Mouse (Mus musculus) frontal cortex, adult 2 months (tissue): ENCODE measurements around the gene Immt. TPM values are rescaled to one million over a fixed set of nuclear protein-coding genes. Genes with fewer than 3 reads are reported as not detected.
A peak's percentile ranks its signal among the peaks of the same experiment; 100 is the strongest.

Source experiments
- DNase-seq, 2 experiments: peaks; one replicate each; pipeline ENCODE4 v3.0.0; 2022; ENCODE audit warnings: low spot score in 1 of 2; ENCODE audit errors: extremely low spot score in 1 of 2
- polyA plus RNA-seq: library from polyadenylated mRNA; depleted of rRNA; stranded (reverse); fragments of >200 nt; gene quantifications from 2 replicates; pipeline ENCODE4 v1.2.3, GENCODE M21; 2012; rRNA removed

Gene Immt
- 85.1 and 92.1 TPM in 2 replicates for polyA plus RNA-seq

- peak; percentile 94 to 97 for DNase-seq
Observed at GRCm38 (mm10) chr6:71830690-71831580, at the start of gene Immt. Gene Immt, plus strand, starts transcription at chr6:71831331.

- DNase-seq, result peak in 1 of 2 experiments; percentile 42
Observed at GRCm38 (mm10) chr6:71783165-71783564, 48.0 kb upstream of the Immt start.

DNA sequence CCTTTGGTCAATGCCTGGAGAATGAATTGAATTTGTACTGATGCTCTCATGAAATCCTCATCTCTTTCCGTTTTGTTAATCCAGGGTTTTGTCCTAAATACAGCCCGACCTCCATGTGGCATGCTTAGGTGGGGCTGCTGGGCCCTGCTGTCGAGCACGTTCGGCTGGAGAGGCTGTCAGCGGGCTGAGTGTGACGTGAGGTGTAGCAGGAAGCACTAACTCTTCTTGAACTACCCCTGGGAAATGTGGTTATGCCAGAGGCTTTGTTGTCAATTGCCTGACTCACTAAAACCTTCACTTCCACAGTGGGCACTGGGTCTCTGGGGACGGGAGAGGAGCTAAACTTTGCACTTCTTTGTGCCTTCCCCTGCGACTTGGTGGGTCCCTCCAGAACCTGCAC lies 42.8 kb upstream of the Immt start:
- DNase-seq, result no peak

GRCm38 (mm10) chr6:71791771-71792170 lies 39.4 kb upstream of the Immt start:
- no peak for DNase-seq

- DNase-seq, result no peak
Observed at GRCm38 (mm10) chr6:71799391-71799790, 31.7 kb upstream of the Immt start.

- DNase-seq, result no peak
Observed at GRCm38 (mm10) chr6:71801011-71801713, 30.0 kb upstream of the Immt start.

DNA sequence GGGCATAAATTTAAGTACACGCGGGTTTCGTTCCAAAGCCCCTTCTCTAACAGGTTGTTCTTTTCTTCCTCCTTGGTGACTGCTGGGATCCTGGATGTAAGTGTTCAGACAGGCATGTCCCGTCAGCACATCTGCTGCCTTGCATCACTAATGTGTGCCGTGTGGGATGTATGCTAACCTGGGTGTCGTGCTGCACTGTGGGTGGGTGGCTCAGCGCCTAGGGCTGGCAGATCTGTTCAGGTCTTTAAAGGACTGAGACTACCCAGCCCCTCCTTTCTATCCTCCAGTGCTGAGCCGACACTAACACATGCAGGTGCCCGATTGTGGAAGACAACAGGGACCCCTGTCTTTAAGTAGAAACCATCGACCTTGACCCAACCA lies 29.4 kb upstream of the Immt start:
- peak; percentile 76 to 81 for DNase-seq

DNA sequence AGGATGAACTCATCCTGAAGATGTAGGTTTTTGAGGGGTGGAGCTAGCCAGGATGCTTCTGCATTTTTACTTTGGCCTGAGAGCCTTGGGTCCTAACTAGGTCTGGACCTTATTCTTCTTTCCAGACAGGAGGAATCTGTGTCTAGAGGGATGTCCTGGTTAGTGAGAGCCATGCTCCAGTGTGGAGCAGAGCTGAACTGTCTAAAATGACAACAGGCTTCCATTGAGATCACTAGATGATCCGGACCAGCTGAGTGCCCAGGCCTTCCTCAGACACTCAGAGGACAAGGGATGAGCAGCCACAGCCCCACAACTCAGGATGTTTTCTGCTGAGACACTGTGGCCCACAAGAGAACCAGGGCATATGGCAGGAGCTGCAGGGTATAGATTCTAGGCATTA lies 27.5 kb upstream of the Immt start:
- no peak for DNase-seq

- peak; percentile 68 to 84 for DNase-seq
Observed at GRCm38 (mm10) chr6:71804061-71804829, 26.9 kb upstream of the Immt start.

- DNase-seq, result no peak
Observed at GRCm38 (mm10) chr6:71806713-71807112, 24.4 kb upstream of the Immt start.

GRCm38 (mm10) chr6:71809890-71810289 lies 21.2 kb upstream of the Immt start:
- no peak for DNase-seq

DNA sequence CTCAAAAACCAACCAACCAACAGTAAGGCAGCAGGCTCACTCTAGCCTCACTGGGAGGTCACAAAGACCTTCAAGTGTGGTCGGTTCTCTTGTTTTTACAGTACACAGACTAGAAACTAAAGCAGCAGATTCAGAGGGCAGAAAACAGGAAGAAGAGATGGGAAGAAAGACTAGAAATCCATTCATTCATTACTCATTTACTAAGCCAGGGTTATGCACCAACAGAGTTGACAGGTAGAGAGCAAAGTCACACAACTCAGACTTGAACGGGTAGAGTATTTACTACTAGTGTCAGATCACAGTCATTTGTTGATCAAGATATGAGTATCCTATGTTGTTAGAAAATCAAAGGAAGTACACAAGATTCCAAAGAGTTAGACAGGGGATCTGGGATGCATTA lies 18.3 kb upstream of the Immt start:
- no peak for DNase-seq

DNA sequence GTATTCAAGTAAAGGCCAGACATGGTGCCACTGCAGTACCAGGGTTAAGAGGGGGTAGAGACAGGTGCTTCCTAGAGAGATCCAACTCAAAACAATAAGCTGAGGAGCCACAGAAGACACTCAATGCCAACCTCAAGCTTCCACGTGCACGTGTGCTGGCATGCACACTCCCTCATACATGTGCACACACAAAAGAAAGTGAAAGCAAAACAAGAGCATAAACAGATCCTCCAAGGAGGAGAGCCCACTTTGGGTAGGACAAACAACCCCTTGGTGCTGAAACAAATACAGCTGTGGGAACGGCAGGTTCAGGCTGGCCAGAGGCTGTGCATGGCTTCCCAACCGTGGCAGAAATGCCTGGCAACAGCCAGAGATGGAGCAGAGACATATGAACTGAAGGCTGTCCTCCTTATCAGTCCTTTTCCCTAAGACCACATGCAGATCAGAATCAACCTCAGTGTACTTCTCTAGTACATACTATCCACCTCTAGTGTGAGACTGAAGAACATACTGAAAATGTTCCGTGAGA lies 11.3 kb upstream of the Immt start:
- no peak for DNase-seq

- no peak for DNase-seq
Observed at GRCm38 (mm10) chr6:71823085-71823484, 8.0 kb upstream of the Immt start.

GRCm38 (mm10) chr6:71823488-71823887 lies 7.6 kb upstream of the Immt start:
- DNase-seq, result peak; percentile 87 to 95

DNA sequence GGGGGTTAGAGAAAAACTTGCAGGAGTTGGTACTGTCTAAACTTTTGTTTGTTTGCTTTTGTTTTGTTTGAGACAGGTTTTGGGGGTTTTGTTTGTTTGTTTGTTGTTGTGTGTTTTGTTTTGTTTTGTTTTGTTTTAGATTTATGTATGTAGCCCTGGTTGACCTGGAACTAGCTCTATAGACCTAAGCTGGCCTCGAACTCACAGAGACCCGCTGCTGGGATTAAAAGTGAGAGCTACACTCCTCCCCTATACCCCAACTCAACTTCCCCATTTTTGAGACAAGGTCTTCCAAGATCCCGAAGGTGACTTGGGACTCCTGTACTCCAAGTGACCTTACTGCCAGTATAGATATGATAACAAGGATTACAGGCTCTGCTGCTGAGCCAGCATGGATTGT lies 7.2 kb upstream of the Immt start:
- no peak for DNase-seq

- DNase-seq, result no peak
Observed at GRCm38 (mm10) chr6:71826869-71827268, 4.3 kb upstream of the Immt start, which contains the start of gene Mrpl35. Gene Mrpl35, minus strand, starts transcription at chr6:71826969.

DNA sequence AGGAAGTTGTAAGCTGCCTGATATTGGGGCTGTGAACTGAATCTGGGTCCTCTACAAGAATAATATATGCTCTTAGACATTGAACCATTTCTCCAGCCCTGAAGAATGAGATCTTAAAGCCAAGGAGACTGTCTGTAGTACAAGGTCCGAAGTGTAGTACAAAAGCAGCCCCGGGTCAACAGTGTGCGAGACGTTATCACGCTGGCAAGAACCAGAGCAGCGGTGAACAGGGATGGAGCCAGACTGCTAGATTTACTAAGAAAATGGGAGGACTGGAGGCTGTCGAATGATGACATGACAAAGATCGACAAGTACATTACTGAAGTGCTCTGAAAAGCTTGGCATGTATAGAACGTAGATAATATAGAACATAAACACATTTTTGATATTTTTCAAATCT lies 1.4 kb upstream of the Immt start:
- DNase-seq, result no peak

DNA sequence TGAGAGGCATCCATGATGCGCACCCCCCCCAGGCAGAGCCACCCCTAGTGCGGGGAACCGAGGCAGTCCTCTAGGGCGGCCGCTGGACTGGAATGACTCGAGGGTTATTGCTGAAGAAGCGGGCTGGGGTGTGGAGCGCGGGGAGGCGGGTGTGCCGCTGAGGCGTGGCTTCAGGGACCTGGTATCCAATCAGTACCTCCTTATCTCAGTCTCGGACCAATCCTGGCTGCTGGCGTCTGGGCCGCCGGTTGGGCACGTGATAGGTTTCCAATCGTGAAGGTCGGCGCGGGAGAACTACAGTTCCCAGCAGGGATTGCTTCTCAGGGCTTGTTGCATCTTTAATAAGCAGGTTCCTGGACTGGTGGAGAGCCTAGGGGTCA lies 440 bp downstream of the Immt start:
- peak; percentile 98 for DNase-seq

- DNase-seq, result no peak
Observed at GRCm38 (mm10) chr6:71836811-71837210, 5.7 kb downstream of the Immt start.

DNA sequence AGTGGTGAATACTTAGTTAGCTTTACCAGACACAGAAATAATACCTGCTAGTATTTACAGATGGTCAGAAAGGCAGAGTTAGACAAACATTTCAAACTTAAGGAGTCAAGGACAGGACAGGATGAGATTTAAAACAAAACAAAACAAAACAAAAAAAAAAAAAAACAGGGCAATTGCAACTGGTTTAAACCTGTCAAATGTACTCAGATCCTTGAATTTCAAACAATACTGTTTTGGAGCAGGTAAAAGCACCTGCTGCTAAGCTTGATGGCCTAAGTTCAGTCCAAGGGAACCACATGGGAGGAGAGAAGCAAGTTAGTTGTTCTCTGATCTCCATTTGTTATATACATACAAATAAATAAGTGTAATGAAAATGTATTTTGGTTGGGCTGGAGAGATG lies 8.7 kb downstream of the Immt start:
- no peak for DNase-seq
